Mouse (Mus musculus): ENCODE measurements around the gene Fgf2. TPM values are rescaled to one million over a fixed set of nuclear protein-coding genes. Genes with fewer than 3 reads are reported as not detected.

Fgf2 gene
- polyA plus RNA-seq, 1 experiment from 2014 or later: 1.4 TPM

DNA sequence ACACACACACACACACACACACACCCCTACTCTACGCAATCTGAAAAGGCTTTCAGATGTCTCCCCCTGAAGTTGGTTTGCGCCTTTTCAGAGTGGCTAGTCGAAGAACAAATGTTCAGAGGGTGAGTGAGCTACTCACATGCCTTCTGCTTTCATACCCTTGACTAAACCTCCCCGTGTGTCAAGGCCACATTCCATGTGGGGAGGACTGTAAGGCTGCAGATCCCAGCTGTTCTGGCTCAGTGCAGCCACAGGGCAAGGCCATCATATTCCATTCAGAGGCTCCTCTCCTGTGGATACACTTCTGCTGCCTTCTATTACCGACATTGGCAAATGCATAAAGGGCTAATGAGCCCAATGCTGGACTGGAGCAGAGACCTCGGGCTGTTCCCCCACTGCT is 30.3 kb downstream of the Fgf2 start:
- Histone ChIP-seq H3K9me3 (ENCODE audit: low read length) (no peaks in the 10 kb centered on the region), H3K9ac (replicated peaks; ENCODE audit: low read length) (no peak overlapping the region), H3K27ac (ENCODE audit: low read length) (peak overlapping the region; percentile 40; the same call in 1 of the 2 replicates), H3K4me3 (ENCODE audit: low read length) (no peak overlapping the region), H3K36me3 (ENCODE audit: insufficient read depth, low read length) (no peaks in the 10 kb centered on the region), H3K4me1 (ENCODE audit: insufficient read depth, low read length) (peaks cover 25% of the 10 kb centered on the region), H3K4me2 (replicated peaks; ENCODE audit: low read depth, low read length) (no peak overlapping the region), H3K27me3 (ENCODE audit: insufficient read depth, low read length) (no peaks in the 10 kb centered on the region)
- ATAC-seq (ENCODE audit: low FRiP score, low TSS enrichment): peak; percentile 85
- WGBS: 38% methylated on average over 6 of the region's 6 CpGs

DNA sequence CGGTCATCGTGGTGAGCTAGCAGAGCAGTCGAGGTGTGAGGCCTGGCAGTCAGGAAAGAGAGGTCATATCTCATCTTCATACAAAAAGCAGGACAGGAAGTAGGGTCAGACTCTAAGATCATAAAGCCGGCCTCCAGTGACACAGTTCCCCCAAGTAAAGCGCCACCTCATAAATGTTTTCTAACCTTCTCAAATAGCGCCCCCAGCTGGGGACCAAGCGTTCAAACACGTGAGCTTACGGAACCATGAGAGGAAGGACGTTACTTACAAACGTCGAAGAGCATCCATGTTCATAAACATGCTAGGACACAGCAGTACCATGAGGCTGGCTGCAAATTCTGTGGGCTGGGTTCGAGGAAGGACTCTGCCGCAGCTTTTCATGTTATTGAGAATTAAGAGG is 31.1 kb downstream of the Fgf2 start:
- Histone ChIP-seq H3K4me1 (ENCODE audit: insufficient read depth, low read length) (peaks cover 23% of the 10 kb centered on the region), H3K27ac (ENCODE audit: low read length) (no peak overlapping the region; the same call in 1 of the 2 replicates), H3K4me3 (ENCODE audit: low read length) (no peak overlapping the region), H3K27me3 (ENCODE audit: insufficient read depth, low read length) (no peaks in the 10 kb centered on the region), H3K9me3 (ENCODE audit: low read length) (no peaks in the 10 kb centered on the region), H3K4me2 (replicated peaks; ENCODE audit: low read depth, low read length) (no peak overlapping the region), H3K9ac (replicated peaks; ENCODE audit: low read length) (no peak overlapping the region), H3K36me3 (ENCODE audit: insufficient read depth, low read length) (no peaks in the 10 kb centered on the region)
- 74% methylated on average over 14 of the region's 14 CpGs for WGBS
- ATAC-seq (ENCODE audit: low FRiP score, low TSS enrichment): no peak

DNA sequence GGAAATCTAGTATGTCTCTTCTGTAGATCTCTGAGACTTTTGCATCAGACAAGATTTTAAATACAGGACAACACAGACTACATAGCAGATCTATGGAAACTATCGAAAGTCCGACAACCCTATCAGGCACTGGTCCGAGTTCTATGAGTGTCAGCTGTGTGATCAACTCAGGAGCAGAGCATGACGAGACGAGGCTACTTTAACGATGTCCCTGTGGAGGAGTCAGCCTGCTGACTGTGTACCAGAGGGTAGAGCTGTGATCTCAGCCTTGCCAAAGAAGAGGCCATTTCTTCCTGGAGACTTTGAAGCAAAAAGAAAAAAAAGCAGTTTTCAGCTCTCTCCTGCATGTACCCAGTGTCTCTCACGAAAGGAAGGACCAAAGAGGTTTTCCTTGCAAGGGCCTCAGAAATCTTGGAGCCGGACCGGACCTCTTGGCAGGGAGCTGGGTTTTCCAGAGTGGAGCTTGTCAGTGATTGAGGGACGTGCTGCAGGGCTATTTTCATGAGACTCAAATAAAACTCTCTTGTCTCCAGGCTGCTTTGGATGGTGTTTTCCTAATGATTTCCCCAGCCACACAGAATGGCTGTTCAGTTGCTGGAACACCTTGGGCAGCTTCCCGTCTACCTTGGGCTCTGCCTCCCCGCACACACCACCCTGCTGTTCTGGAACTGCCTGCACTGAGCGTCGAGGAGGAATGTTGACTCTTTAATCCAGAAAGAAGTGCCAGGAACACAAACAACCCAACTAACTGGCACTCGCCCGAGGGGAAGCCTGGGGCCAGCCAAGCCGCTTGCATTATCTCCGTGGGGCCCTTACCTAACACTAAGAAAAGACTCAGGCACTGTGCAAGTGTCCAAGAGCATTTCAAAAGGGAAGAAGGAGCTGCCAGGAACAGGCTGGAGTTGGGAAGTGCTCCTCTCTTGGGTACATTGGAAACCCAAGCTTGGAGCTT is 32.1 kb downstream of the Fgf2 start:
- H3K36me3 ChIP-seq (ENCODE audit: insufficient read depth, low read length): no peaks in the 10 kb centered on the region
- no peak overlapping the region for H3K4me3 ChIP-seq (ENCODE audit: low read length)
- H3K9me3 ChIP-seq (ENCODE audit: low read length): no peaks in the 10 kb centered on the region
- H3K27ac ChIP-seq (ENCODE audit: low read length): peak overlapping the region; percentile 1; the same call in 1 of the 2 replicates
- H3K4me1 ChIP-seq (ENCODE audit: insufficient read depth, low read length): peaks cover 22% of the 10 kb centered on the region
- no peak for ATAC-seq (ENCODE audit: low FRiP score, low TSS enrichment)
- H3K4me2 ChIP-seq (replicated peaks; ENCODE audit: low read depth, low read length): no peak overlapping the region
- H3K27me3 ChIP-seq (ENCODE audit: insufficient read depth, low read length): no peaks in the 10 kb centered on the region
- no peak overlapping the region for H3K9ac ChIP-seq (replicated peaks; ENCODE audit: low read length)
- 62% methylated on average over 18 of the region's 18 CpGs for WGBS

DNA sequence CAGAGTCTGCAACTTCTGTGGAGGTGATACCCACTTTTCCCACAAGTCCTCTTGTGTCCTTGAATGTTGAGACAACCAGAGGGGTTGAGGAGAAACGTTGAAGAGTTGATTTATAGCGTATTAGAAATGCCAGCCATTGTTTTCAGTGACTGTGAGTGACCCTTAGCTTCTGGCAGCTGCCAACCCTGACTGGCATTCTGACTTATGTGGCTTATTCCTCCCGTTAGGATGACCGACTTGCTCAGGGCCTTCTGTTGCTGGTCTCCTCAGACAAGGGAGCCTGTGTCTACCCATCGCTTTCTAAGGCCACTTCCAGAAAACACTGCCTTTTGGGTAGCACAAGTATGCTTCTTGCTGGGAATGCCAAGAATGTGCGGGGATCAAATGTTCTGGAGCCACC is 33.3 kb downstream of the Fgf2 start:
- H3K4me2 ChIP-seq (replicated peaks; ENCODE audit: low read depth, low read length): no peak overlapping the region
- no peaks in the 10 kb centered on the region for H3K9me3 ChIP-seq (ENCODE audit: low read length)
- no peaks in the 10 kb centered on the region for H3K27me3 ChIP-seq (ENCODE audit: insufficient read depth, low read length)
- H3K36me3 ChIP-seq (ENCODE audit: insufficient read depth, low read length): no peaks in the 10 kb centered on the region
- no peak overlapping the region for H3K27ac ChIP-seq (ENCODE audit: low read length)
- no peak overlapping the region for H3K4me3 ChIP-seq (ENCODE audit: low read length)
- 60% methylated on average over 6 of the region's 6 CpGs for WGBS
- H3K9ac ChIP-seq (replicated peaks; ENCODE audit: low read length): no peak overlapping the region
- no peak for ATAC-seq (ENCODE audit: low FRiP score, low TSS enrichment)
- H3K4me1 ChIP-seq (ENCODE audit: insufficient read depth, low read length): peaks cover 22% of the 10 kb centered on the region

DNA sequence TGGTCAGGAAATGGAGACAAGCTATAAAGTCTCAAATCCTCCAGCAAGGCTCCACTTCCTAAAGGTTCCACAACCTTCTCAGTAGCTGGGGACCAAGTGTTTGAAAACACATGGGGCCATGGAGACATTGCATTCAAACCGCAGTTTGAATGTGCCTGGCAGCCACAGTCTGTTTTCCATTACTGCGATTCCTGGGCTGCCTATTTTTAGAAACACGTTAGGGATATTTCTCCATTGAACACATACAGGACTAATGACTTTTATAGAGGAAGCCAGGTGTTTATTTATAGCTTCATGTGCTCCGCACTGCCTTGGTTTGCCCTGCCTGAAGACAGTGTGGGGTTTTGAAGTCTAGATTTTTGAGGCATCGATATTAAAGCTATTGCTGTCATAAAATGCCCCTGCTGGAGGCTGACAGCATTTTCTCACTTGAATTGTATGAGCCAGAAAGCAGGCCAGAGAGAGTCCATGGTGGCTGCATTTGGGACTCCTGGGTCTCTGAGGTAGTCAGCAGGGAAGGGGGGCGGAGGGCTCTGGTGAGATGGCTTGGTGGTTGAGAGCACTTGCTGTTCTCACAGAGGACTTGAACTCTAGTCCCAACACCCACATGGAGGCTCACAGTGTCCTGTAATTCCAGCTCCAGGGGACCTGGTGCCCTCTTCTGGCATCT is 35.1 kb downstream of the Fgf2 start:
- Histone ChIP-seq H3K4me2 (replicated peaks; ENCODE audit: low read depth, low read length) (no peak overlapping the region), H3K27ac (ENCODE audit: low read length) (no peak overlapping the region)
- WGBS: 66% methylated on average over 6 of the region's 6 CpGs

DNA sequence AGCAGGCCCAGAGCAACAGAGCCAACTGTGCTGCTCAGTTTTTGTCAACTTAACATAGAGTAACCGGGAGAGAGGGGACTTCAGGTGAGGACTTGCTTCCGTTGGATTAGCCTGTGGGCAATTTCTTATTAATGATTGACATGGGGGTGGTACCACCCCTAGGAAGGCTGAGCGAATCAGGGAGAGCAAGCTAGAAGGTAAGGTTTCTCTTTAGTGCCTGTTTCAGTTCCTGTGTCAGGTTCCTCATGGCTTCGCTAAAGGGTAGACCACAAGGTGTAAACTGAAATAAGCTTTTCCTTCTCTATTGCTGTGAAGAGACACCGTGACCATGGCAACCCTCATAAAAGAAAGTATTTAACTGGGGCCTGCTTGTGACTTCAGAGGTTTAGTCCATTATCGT is 39.2 kb downstream of the Fgf2 start:
- H3K9ac ChIP-seq (replicated peaks; ENCODE audit: low read length): no peak overlapping the region
- H3K4me1 ChIP-seq (ENCODE audit: insufficient read depth, low read length): no peaks in the 10 kb centered on the region
- no peak overlapping the region for H3K4me2 ChIP-seq (replicated peaks; ENCODE audit: low read depth, low read length)
- H3K9me3 ChIP-seq (ENCODE audit: low read length): no peaks in the 10 kb centered on the region
- WGBS: 89% methylated on average over 6 of the region's 6 CpGs
- no peaks in the 10 kb centered on the region for H3K36me3 ChIP-seq (ENCODE audit: insufficient read depth, low read length)
- no peak overlapping the region for H3K27ac ChIP-seq (ENCODE audit: low read length)
- ATAC-seq (ENCODE audit: low FRiP score, low TSS enrichment): no peak
- no peak overlapping the region for H3K4me3 ChIP-seq (ENCODE audit: low read length)
- no peaks in the 10 kb centered on the region for H3K27me3 ChIP-seq (ENCODE audit: insufficient read depth, low read length)

More for the DNA sequence above, 35.1 kb downstream of the Fgf2 start:
- Histone ChIP-seq H3K27me3 (ENCODE audit: insufficient read depth, low read length) (no peaks in the 10 kb centered on the region), H3K4me1 (ENCODE audit: insufficient read depth, low read length) (peaks cover 15% of the 10 kb centered on the region), H3K36me3 (ENCODE audit: insufficient read depth, low read length) (no peaks in the 10 kb centered on the region), H3K4me3 (ENCODE audit: low read length) (no peak overlapping the region), H3K9me3 (ENCODE audit: low read length) (no peaks in the 10 kb centered on the region), H3K9ac (replicated peaks; ENCODE audit: low read length) (no peak overlapping the region)
- ATAC-seq (ENCODE audit: low FRiP score, low TSS enrichment): no peak

DNA sequence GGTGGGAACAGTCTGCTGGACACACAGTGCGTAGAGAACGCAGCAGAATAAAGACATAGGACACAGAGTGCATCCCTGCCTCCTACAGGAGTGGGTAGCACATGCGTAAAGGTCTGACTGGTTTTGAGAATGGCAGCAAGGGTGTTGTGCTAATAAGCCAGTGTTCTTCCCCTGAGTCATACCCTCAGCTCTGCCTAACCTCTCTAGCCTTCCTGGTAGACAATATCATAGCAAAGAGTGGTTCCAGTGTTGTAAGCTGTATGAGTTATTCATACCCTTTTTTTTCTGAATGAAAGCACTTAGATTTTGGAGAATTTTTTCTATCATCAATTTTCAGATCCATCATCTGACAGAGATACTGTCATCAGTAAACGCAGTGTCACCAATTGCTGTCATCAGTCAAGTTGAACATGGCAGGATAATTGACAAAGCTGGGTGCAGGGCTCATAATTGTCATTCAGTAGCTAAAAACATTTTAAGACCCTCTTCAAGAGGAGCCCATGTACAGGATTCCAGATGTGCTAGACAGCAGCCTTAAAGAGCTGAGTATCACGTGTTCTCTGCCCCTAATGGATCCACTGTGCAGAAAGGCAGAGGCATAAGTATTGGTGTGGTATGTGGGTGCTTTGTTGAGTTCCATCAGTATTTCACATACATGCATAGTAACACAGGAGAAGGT is 48.9 kb downstream of the Fgf2 start:
- WGBS: 95% methylated on average over 5 of the region's 5 CpGs
- no peak for ATAC-seq (ENCODE audit: low FRiP score, low TSS enrichment)
- H3K4me3 ChIP-seq (ENCODE audit: low read length): no peak overlapping the region

DNA sequence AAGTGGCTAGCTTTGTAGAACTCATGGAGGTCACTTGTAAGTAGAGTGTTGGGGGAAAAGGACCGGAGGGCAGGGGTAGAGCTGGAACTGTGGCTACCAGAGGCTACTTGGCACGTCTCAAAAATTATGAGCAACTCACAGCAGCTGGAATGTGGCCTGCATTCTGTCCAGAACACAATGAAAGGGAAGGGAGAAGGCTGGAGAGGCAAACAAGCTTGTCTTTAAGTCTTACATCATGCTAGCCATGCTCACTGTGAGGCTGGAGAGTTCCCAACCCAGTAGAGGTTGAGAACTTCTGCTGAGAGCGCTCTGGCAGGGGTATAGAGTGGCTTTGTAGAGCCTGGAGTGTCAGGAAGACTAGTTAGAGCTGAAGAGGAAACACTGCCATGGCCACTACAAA is 49.5 kb downstream of the Fgf2 start:
- WGBS: 87% methylated on average over 3 of the region's 3 CpGs
- H3K27ac ChIP-seq (ENCODE audit: low read length): no peak overlapping the region
- H3K4me2 ChIP-seq (replicated peaks; ENCODE audit: low read depth, low read length): no peak overlapping the region
- H3K9me3 ChIP-seq (ENCODE audit: low read length): no peaks in the 10 kb centered on the region
- no peak overlapping the region for H3K9ac ChIP-seq (replicated peaks; ENCODE audit: low read length)
- no peaks in the 10 kb centered on the region for H3K36me3 ChIP-seq (ENCODE audit: insufficient read depth, low read length)
- no peak overlapping the region for H3K4me3 ChIP-seq (ENCODE audit: low read length)
- H3K4me1 ChIP-seq (ENCODE audit: insufficient read depth, low read length): no peaks in the 10 kb centered on the region
- ATAC-seq (ENCODE audit: low FRiP score, low TSS enrichment): no peak
- no peaks in the 10 kb centered on the region for H3K27me3 ChIP-seq (ENCODE audit: insufficient read depth, low read length)

More for the DNA sequence above, 48.9 kb downstream of the Fgf2 start:
- Histone ChIP-seq H3K4me2 (replicated peaks; ENCODE audit: low read depth, low read length) (no peak overlapping the region), H3K9me3 (ENCODE audit: low read length) (no peaks in the 10 kb centered on the region), H3K36me3 (ENCODE audit: insufficient read depth, low read length) (no peaks in the 10 kb centered on the region), H3K27me3 (ENCODE audit: insufficient read depth, low read length) (no peaks in the 10 kb centered on the region), H3K9ac (replicated peaks; ENCODE audit: low read length) (no peak overlapping the region), H3K4me1 (ENCODE audit: insufficient read depth, low read length) (no peaks in the 10 kb centered on the region), H3K27ac (ENCODE audit: low read length) (no peak overlapping the region)

DNA sequence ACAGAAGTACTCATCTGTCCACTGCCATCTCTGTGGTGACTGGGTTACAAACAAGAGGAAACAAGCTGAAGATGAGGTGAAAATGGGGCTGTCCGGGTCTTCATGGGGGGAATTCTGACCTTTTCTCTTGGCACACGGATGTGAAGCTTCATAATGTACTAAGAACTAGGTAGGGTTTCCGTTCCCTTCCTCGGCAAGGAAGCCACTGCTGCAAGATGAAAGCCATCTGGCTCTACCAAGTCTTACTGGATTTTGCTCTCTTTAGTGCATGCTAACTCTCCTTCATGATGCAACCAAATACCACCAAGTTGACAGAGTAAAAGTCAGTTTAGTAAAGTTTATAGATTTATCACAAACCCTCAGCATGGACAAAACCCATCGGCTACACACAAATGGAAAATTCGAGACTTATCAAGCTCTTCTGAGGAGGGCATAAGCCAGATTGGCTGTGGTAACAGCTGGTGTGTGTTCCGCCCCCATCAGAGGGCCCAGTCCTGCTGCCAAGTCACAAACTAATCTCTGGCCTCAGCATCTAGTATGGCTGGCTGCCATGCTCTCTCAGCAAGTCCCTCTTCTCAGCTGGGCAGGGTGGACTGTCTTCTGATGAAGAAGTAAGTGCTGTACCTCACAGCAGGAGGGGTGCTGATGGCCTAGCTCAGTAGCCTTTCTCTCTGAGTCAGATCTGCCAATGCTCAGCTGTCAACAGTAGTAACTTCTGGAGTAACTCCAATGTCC is 50.7 kb downstream of the Fgf2 start:
- ATAC-seq (ENCODE audit: low FRiP score, low TSS enrichment): no peak
- H3K9me3 ChIP-seq (ENCODE audit: low read length): no peaks in the 10 kb centered on the region
- no peak overlapping the region for H3K4me3 ChIP-seq (ENCODE audit: low read length)
- H3K4me1 ChIP-seq (ENCODE audit: insufficient read depth, low read length): no peaks in the 10 kb centered on the region
- H3K9ac ChIP-seq (replicated peaks; ENCODE audit: low read length): no peak overlapping the region
- H3K36me3 ChIP-seq (ENCODE audit: insufficient read depth, low read length): no peaks in the 10 kb centered on the region
- H3K27ac ChIP-seq (ENCODE audit: low read length): no peak overlapping the region
- no peak overlapping the region for H3K4me2 ChIP-seq (replicated peaks; ENCODE audit: low read depth, low read length)
- 74% methylated on average over 7 of the region's 7 CpGs for WGBS
- H3K27me3 ChIP-seq (ENCODE audit: insufficient read depth, low read length): no peaks in the 10 kb centered on the region
